Mouse (Mus musculus) midbrain, postnatal 0 days (tissue): ENCODE data around the gene Rint1. TPM values are rescaled to one million over a fixed set of nuclear protein-coding genes. Genes with fewer than 3 reads are reported as not detected.
A peak's percentile ranks its signal among the peaks of the same experiment; 100 is the strongest.

Experiments used
- ATAC-seq: fragments of 200-750 bp; cut with Nextera tagmentation; 2 replicates; pipeline ENCODE4 v1.8.0; 2017; ENCODE audit warnings: moderate number of reproducible peaks, mild to moderate bottlenecking, moderate TSS enrichment, moderate library complexity; ENCODE audit not compliant: low FRiP score
- DNase-seq: peaks from one replicate; pipeline ENCODE4 v3.0.0-alpha.2; 2015; ENCODE audit warnings: low spot score
- H3K27ac ChIP-seq: fragments of 300-500 bp; sonication (generic); 2 replicates; pipeline ENCODE4 v1.5.1; 2014; ENCODE audit warnings: low read depth, mild to moderate bottlenecking, low read length, mixed read lengths
- H3K27me3 ChIP-seq: fragments of 300-500 bp; sonication (generic); 2 replicates; pipeline ENCODE4 v1.6.1; 2014; ENCODE audit warnings: low read length, control low read depth, mixed read lengths; ENCODE audit not compliant: insufficient read depth
- H3K36me3 ChIP-seq: fragments of 300-500 bp; sonication (generic); 2 replicates; pipeline ENCODE4 v1.6.1; 2014; ENCODE audit warnings: low read length, control low read depth, mixed read lengths; ENCODE audit not compliant: insufficient read depth
- H3K4me1 ChIP-seq: fragments of 300-500 bp; sonication (generic); 2 replicates; pipeline ENCODE4 v1.6.1; 2014; ENCODE audit warnings: mild to moderate bottlenecking, control low read depth, antibody characterized with exemption, low read length, mixed read lengths; ENCODE audit not compliant: insufficient read depth
- H3K4me2 ChIP-seq: fragments of 300-500 bp; sonication (generic); 2 replicates; pipeline ENCODE4 v1.6.1; 2014; ENCODE audit warnings: low read depth, mild to moderate bottlenecking, low read length, mixed read lengths; ENCODE audit not compliant: poor library complexity, severe bottlenecking
- H3K4me3 ChIP-seq: fragments of 300-500 bp; sonication (generic); 2 replicates; pipeline ENCODE4 v1.5.1; 2014; ENCODE audit warnings: low read depth, mild to moderate bottlenecking, low read length, moderate library complexity
- H3K9ac ChIP-seq: fragments of 300-500 bp; sonication (generic); replicated peaks from 2 replicates; pipeline ENCODE4 v1.6.1; 2014; ENCODE audit warnings: mild to moderate bottlenecking, low read length, moderate library complexity, mixed read lengths; ENCODE audit not compliant: poor library complexity, severe bottlenecking
- H3K9me3 ChIP-seq: fragments of 300-500 bp; sonication (generic); 2 replicates; pipeline ENCODE4 v1.6.1; 2016; ENCODE audit warnings: low read length, control low read depth
- CTCF ChIP-seq: IDR thresholded peaks from 2 replicates; pipeline ENCODE4 v1.5.1; 2016; ENCODE audit warnings: antibody characterized with exemption, mild to moderate bottlenecking
- WGBS: fragments of 180-500 bp; shearing (Covaris S2); extraction: QIAGEN DNeasy Blood & Tissue Kit; methylation state at CpG from one replicate; pipeline ENCODE4 v1.1.7; 2014; 5-methylcytosine and 5-hydroxymethylcytosine counted together
- polyA plus RNA-seq: library from polyadenylated mRNA; unstranded; fragments of >200 nt; fragmentation: Nextera tagmentation; extraction: Ambion mirVana; gene quantifications from 2 replicates; pipeline ENCODE4 v1.2.1, GENCODE M21; 2015
- total RNA-seq: library from RNA; depleted of rRNA; stranded (reverse); fragments of >200 nt; gene quantifications from 2 replicates; pipeline ENCODE4 v1.2.3, GENCODE M21; 2014

Rint1 gene
- total and polyA plus RNA-seq, 2 experiments from 2014 or later, result 21.7 to 25.9 TPM

- H3K4me1 ChIP-seq, result no peaks in the 10 kb centered on the region
- peaks cover 28% of the 10 kb centered on the region for H3K36me3 ChIP-seq
- 93% methylated on average over 6 of the region's 6 CpGs for WGBS
- H3K4me2 ChIP-seq, result no peak overlapping the region
- H3K27ac ChIP-seq, result no peak overlapping the region
- no peak overlapping the region for H3K9ac ChIP-seq
- H3K9me3 ChIP-seq, result no peaks in the 10 kb centered on the region
- H3K27me3 ChIP-seq, result no peaks in the 10 kb centered on the region
- ATAC-seq (no peak), DNase-seq (no peak)
- no peak overlapping the region for H3K4me3 ChIP-seq
- TF ChIP-seq CTCF, result no peak
Observed at GRCm38 (mm10) chr5:23762531-23762930, 25.0 kb upstream of the Rint1 start.

GRCm38 (mm10) chr5:23764557-23764956 is 23.0 kb upstream of the Rint1 start:
- DNase-seq (no peak), ATAC-seq (no peak)
- Histone ChIP-seq H3K27ac (no peak overlapping the region), H3K27me3 (no peaks in the 10 kb centered on the region), H3K4me3 (no peak overlapping the region), H3K36me3 (peaks cover 36% of the 10 kb centered on the region), H3K9me3 (no peaks in the 10 kb centered on the region), H3K9ac (no peak overlapping the region), H3K4me2 (no peak overlapping the region), H3K4me1 (no peaks in the 10 kb centered on the region)
- 90% methylated on average over 5 of the region's 5 CpGs for WGBS
- TF ChIP-seq CTCF, result no peak

- H3K4me1 ChIP-seq, result no peaks in the 10 kb centered on the region
- no peak overlapping the region for H3K4me3 ChIP-seq
- no peak for ATAC-seq
- TF ChIP-seq CTCF, result no peak
- no peak overlapping the region for H3K4me2 ChIP-seq
- WGBS, result 49% methylated on average over 8 of the region's 8 CpGs
- no peak overlapping the region for H3K9ac ChIP-seq
- DNase-seq, result peak; percentile 9
- H3K9me3 ChIP-seq, result no peaks in the 10 kb centered on the region
- no peak overlapping the region for H3K27ac ChIP-seq
- H3K36me3 ChIP-seq, result peaks cover 30% of the 10 kb centered on the region
- no peaks in the 10 kb centered on the region for H3K27me3 ChIP-seq
Observed at GRCm38 (mm10) chr5:23771105-23771504, 16.4 kb upstream of the Rint1 start.

- H3K27ac ChIP-seq, result no peak overlapping the region
- DNase-seq (no peak), ATAC-seq (no peak)
- no peak overlapping the region for H3K9ac ChIP-seq
- 87% methylated on average over 6 of the region's 6 CpGs for WGBS
- H3K27me3 ChIP-seq, result no peaks in the 10 kb centered on the region
- H3K4me2 ChIP-seq, result no peak overlapping the region
- no peaks in the 10 kb centered on the region for H3K9me3 ChIP-seq
- no peak for TF ChIP-seq CTCF
- H3K36me3 ChIP-seq, result peaks cover 14% of the 10 kb centered on the region
- H3K4me3 ChIP-seq, result no peak overlapping the region
- no peaks in the 10 kb centered on the region for H3K4me1 ChIP-seq
Observed at GRCm38 (mm10) chr5:23774186-23774585, 13.3 kb upstream of the Rint1 start.

- peak; percentile 26; the same call in 1 of the 2 replicates for TF ChIP-seq CTCF
- Histone ChIP-seq H3K27ac (no peak overlapping the region), H3K4me1 (no peaks in the 10 kb centered on the region), H3K36me3 (no peaks in the 10 kb centered on the region), H3K4me2 (no peak overlapping the region), H3K27me3 (no peaks in the 10 kb centered on the region), H3K9me3 (no peaks in the 10 kb centered on the region), H3K4me3 (no peak overlapping the region), H3K9ac (no peak overlapping the region)
- ATAC-seq (no peak), DNase-seq (no peak)
- 90% methylated on average over 4 of the region's 4 CpGs for WGBS
Observed at GRCm38 (mm10) chr5:23780516-23780915, 7.0 kb upstream of the Rint1 start.

GRCm38 (mm10) chr5:23781172-23781571 is 6.3 kb upstream of the Rint1 start:
- Histone ChIP-seq H3K4me1 (no peaks in the 10 kb centered on the region), H3K36me3 (no peaks in the 10 kb centered on the region), H3K9ac (no peak overlapping the region), H3K27ac (no peak overlapping the region), H3K9me3 (no peaks in the 10 kb centered on the region), H3K4me3 (no peak overlapping the region), H3K4me2 (no peak overlapping the region), H3K27me3 (no peaks in the 10 kb centered on the region)
- ATAC-seq (no peak), DNase-seq (no peak)
- whole genome bisulfite sequencing, result 97% methylated on average over 4 of the region's 4 CpGs
- no peak for TF ChIP-seq CTCF
